Mouse (Mus musculus) ES-Bruce4 (cell line): ENCODE data around the gene Myt1l.

Experiments used
- CTCF ChIP-seq: IDR thresholded peaks from one replicate; pipeline ENCODE4 v1.8.1; 2011; ENCODE audit warnings: low read depth, low read length
- EP300 ChIP-seq: IDR thresholded peaks from 2 replicates; pipeline ENCODE4 v1.6.1; 2011; ENCODE audit warnings: low read depth, low read length; ENCODE audit not compliant: insufficient read depth
- POLR2A ChIP-seq: IDR thresholded peaks from one replicate; pipeline ENCODE4 v1.8.1; 2011; ENCODE audit warnings: low read length; ENCODE audit not compliant: insufficient read depth

GRCm38 (mm10) chr12:29831356-29831755, 303.2 kb downstream of the Myt1l start:
- TF ChIP-seq CTCF (no peak), POLR2A (no peak), EP300 (no peak)
